Mouse (Mus musculus) MEL (cell line): ENCODE measurements around the gene Dnttip2. TPM values are rescaled to one million over a fixed set of nuclear protein-coding genes. Genes with fewer than 3 reads are reported as not detected.
A peak's percentile ranks its signal among the peaks of the same experiment; 100 is the strongest.

ENCODE experiments used
- DNase-seq: peaks from one replicate; pipeline ENCODE4 v3.0.0; 2011; ENCODE audit warnings: low read depth, low spot score
- H3K27ac ChIP-seq: 2 replicates; pipeline ENCODE4 v1.5.1; 2012; ENCODE audit warnings: low read depth, mild to moderate bottlenecking, control low read depth, low read length, moderate library complexity; ENCODE audit not compliant: control insufficient read depth
- H3K27me3 ChIP-seq, 2 experiments: fragments of 150-350 bp in 1 of 2; sonication (generic) in 1 of 2; 2 replicates each; pipeline ENCODE4 v1.6.1; 2012; ENCODE audit warnings: low read length in 2 of 2, mild to moderate bottlenecking in 2 of 2, improper control_type of control experiment in 1 of 2, moderate library complexity in 1 of 2; ENCODE audit not compliant: insufficient read depth in 2 of 2, control insufficient read depth in 1 of 2
- H3K36me3 ChIP-seq, 2 experiments: 2 replicates each; pipeline ENCODE4 v1.6.1; 2012 to 2014; ENCODE audit warnings: low read length in 2 of 2, improper control_type of control experiment in 1 of 2, inconsistent platforms in 1 of 2, mild to moderate bottlenecking in 1 of 2; ENCODE audit not compliant: insufficient read depth in 2 of 2, control insufficient read depth in 1 of 2
- H3K4me1 ChIP-seq, 2 experiments: fragments of 150-350 bp in 1 of 2; sonication (generic) in 1 of 2; 2 replicates each; pipeline ENCODE4 v1.6.1; 2012; ENCODE audit warnings: low read length in 2 of 2, improper control_type of control experiment in 1 of 2, mild to moderate bottlenecking in 1 of 2; ENCODE audit not compliant: insufficient read depth in 2 of 2, control insufficient read depth in 1 of 2
- H3K4me3 ChIP-seq, 2 experiments: fragments of 150-350 bp in 1 of 2; sonication (generic) in 1 of 2; 2 replicates each; pipeline ENCODE4 v1.5.1; 2012; ENCODE audit warnings: low read depth in 2 of 2, low read length in 2 of 2, mild to moderate bottlenecking in 2 of 2, moderate library complexity in 2 of 2, control low read depth in 1 of 2, improper control_type of control experiment in 1 of 2; ENCODE audit not compliant: control insufficient read depth in 1 of 2, insufficient read depth in 1 of 2
- H3K79me2 ChIP-seq: 2 replicates; pipeline ENCODE4 v1.6.1; 2012; ENCODE audit warnings: mild to moderate bottlenecking, low read length, moderate library complexity; ENCODE audit not compliant: control insufficient read depth, poor library complexity, insufficient read depth
- H3K9ac ChIP-seq: 2 replicates; pipeline ENCODE4 v1.6.1; 2012; ENCODE audit warnings: low read depth, mild to moderate bottlenecking, control low read depth, low read length, moderate library complexity; ENCODE audit not compliant: control insufficient read depth, poor library complexity, severe bottlenecking
- H3K9me3 ChIP-seq: fragments of 150-350 bp; sonication (generic); replicated peaks from 2 replicates; pipeline ENCODE4 v1.6.1; 2012; ENCODE audit warnings: mild to moderate bottlenecking, low read length, improper control_type of control experiment, moderate library complexity; ENCODE audit not compliant: insufficient read depth
- CHD1 ChIP-seq: IDR thresholded peaks from 2 replicates; pipeline ENCODE4 v1.6.1; 2012; ENCODE audit warnings: low read depth, mild to moderate bottlenecking, inconsistent platforms, low read length, improper control_type of control experiment
- CHD2 ChIP-seq: IDR thresholded peaks from 2 replicates; pipeline ENCODE4 v1.6.1; 2011; ENCODE audit warnings: low read length, improper control_type of control experiment
- CTCF ChIP-seq, 3 experiments: IDR thresholded peaks in 2 of 3; conservative IDR thresholded peaks in 1 of 3; 2 replicates each; pipeline ENCODE4 v1.5.1; 2011 to 2012; ENCODE audit warnings: low read length in 3 of 3, low read depth in 2 of 3, mild to moderate bottlenecking in 2 of 3, improper control_type of control experiment in 1 of 3, inconsistent platforms in 1 of 3, mixed read lengths in 1 of 3, moderate library complexity in 1 of 3; ENCODE audit not compliant: control insufficient read depth in 1 of 3, insufficient read depth in 1 of 3, poor library complexity in 1 of 3, severe bottlenecking in 1 of 3
- E2F4 ChIP-seq: IDR thresholded peaks from 2 replicates; pipeline ENCODE4 v1.6.1; 2011; ENCODE audit warnings: low read depth, low read length, improper control_type of control experiment, borderline replicate concordance
- ELF1 ChIP-seq: IDR thresholded peaks from 2 replicates; pipeline ENCODE4 v1.6.1; 2014; ENCODE audit warnings: low read depth, mild to moderate bottlenecking, inconsistent platforms, low read length, improper control_type of control experiment, moderate library complexity
- EP300 ChIP-seq, 2 experiments: IDR thresholded peaks; 2 replicates each; pipeline ENCODE4 v1.6.1; 2011; ENCODE audit warnings: improper control_type of control experiment in 2 of 2, low read length in 2 of 2, low read depth in 1 of 2, mild to moderate bottlenecking in 1 of 2
- ETS1 ChIP-seq: IDR thresholded peaks from 2 replicates; pipeline ENCODE4 v1.6.1; 2012; ENCODE audit warnings: low read depth, mild to moderate bottlenecking, inconsistent platforms, low read length, improper control_type of control experiment, moderate library complexity
- GABPA ChIP-seq: IDR thresholded peaks from 2 replicates; pipeline ENCODE4 v1.6.1; 2012; ENCODE audit warnings: low read depth, mild to moderate bottlenecking, inconsistent platforms, low read length, improper control_type of control experiment, moderate library complexity
- GATA1 ChIP-seq: IDR thresholded peaks from 2 replicates; pipeline ENCODE4 v1.6.1; 2011; ENCODE audit warnings: low read depth, low read length, improper control_type of control experiment
- HCFC1 ChIP-seq: IDR thresholded peaks from 2 replicates; pipeline ENCODE4 v1.6.1; 2012; ENCODE audit warnings: low read depth, mild to moderate bottlenecking, inconsistent platforms, low read length, improper control_type of control experiment, moderate library complexity
- JUND ChIP-seq: IDR thresholded peaks from 2 replicates; pipeline ENCODE4 v1.6.1; 2011; ENCODE audit warnings: low read depth, mild to moderate bottlenecking, improper control_type of control experiment, low read length
- KAT2A ChIP-seq: conservative IDR thresholded peaks from 2 replicates; pipeline ENCODE4 v1.6.1; 2012; ENCODE audit warnings: low read depth, low read length, improper control_type of control experiment, inconsistent platforms
- MAFK ChIP-seq: IDR thresholded peaks from 2 replicates; pipeline ENCODE4 v1.6.1; 2011; ENCODE audit warnings: low read depth, mild to moderate bottlenecking, low read length, improper control_type of control experiment, borderline replicate concordance
- MAX ChIP-seq: IDR thresholded peaks from 2 replicates; pipeline ENCODE4 v1.6.1; 2011; ENCODE audit warnings: low read length, improper control_type of control experiment
- MAZ ChIP-seq: IDR thresholded peaks from 2 replicates; pipeline ENCODE4 v1.6.1; 2012; ENCODE audit warnings: low read depth, mild to moderate bottlenecking, inconsistent platforms, low read length, improper control_type of control experiment
- MEF2A ChIP-seq: IDR thresholded peaks from 2 replicates; pipeline ENCODE4 v1.6.1; 2014; ENCODE audit warnings: low read depth, mild to moderate bottlenecking, inconsistent platforms, low read length, improper control_type of control experiment; ENCODE audit not compliant: poor library complexity, insufficient replicate concordance, severe bottlenecking; ENCODE audit errors: extremely low read depth
- MYB ChIP-seq: IDR thresholded peaks from 2 replicates; pipeline ENCODE4 v1.6.1; 2011; ENCODE audit warnings: mild to moderate bottlenecking, low read depth, low read length, improper control_type of control experiment
- NELFE ChIP-seq: IDR thresholded peaks from 2 replicates; pipeline ENCODE4 v1.6.1; 2011; ENCODE audit warnings: low read depth, low read length, improper control_type of control experiment
- NRF1 ChIP-seq: IDR thresholded peaks from 2 replicates; pipeline ENCODE4 v1.6.1; 2014; ENCODE audit warnings: low read depth, mild to moderate bottlenecking, inconsistent platforms, low read length, improper control_type of control experiment, moderate library complexity; ENCODE audit not compliant: poor library complexity, insufficient read depth, severe bottlenecking
- POLR2A ChIP-seq, 2 experiments: IDR thresholded peaks; 2 replicates each; pipeline ENCODE4 v1.6.1; 2011 to 2012; ENCODE audit warnings: low read length in 2 of 2, mild to moderate bottlenecking in 2 of 2, control low read depth in 1 of 2, improper control_type of control experiment in 1 of 2, low read depth in 1 of 2, moderate library complexity in 1 of 2; ENCODE audit not compliant: control insufficient read depth in 1 of 2, insufficient read depth in 1 of 2, poor library complexity in 1 of 2
- POLR2AphosphoS5 ChIP-seq: IDR thresholded peaks from 2 replicates; pipeline ENCODE4 v1.6.1; 2012; ENCODE audit warnings: low read depth, borderline replicate concordance, mild to moderate bottlenecking, inconsistent platforms, low read length, moderate library complexity, mixed read lengths
- RAD21 ChIP-seq: IDR thresholded peaks from 2 replicates; pipeline ENCODE4 v1.6.1; 2011; ENCODE audit warnings: mild to moderate bottlenecking, low read depth, low read length, improper control_type of control experiment
- RCOR1 ChIP-seq: IDR thresholded peaks from 2 replicates; pipeline ENCODE4 v1.6.1; 2012; ENCODE audit warnings: low read depth, mild to moderate bottlenecking, inconsistent platforms, low read length, improper control_type of control experiment
- SIN3A ChIP-seq: IDR thresholded peaks from 2 replicates; pipeline ENCODE4 v1.6.1; 2012; ENCODE audit warnings: low read length, improper control_type of control experiment, inconsistent platforms
- SMC3 ChIP-seq: IDR thresholded peaks from 2 replicates; pipeline ENCODE4 v1.6.1; 2011; ENCODE audit warnings: low read depth, low read length, improper control_type of control experiment
- TAL1 ChIP-seq: IDR thresholded peaks from 2 replicates; pipeline ENCODE4 v1.6.1; 2012; ENCODE audit warnings: mild to moderate bottlenecking, inconsistent platforms, low read length, moderate library complexity, mixed read lengths
- TBP ChIP-seq: IDR thresholded peaks from 2 replicates; pipeline ENCODE4 v1.8.0; 2011; ENCODE audit warnings: low read depth, low read length, improper control_type of control experiment
- TCF12 ChIP-seq: IDR thresholded peaks from 2 replicates; pipeline ENCODE4 v1.6.1; 2014; ENCODE audit warnings: low read depth, mild to moderate bottlenecking, inconsistent platforms, low read length, improper control_type of control experiment, moderate library complexity
- UBTF ChIP-seq: IDR thresholded peaks from 2 replicates; pipeline ENCODE4 v1.6.1; 2012; ENCODE audit warnings: low read depth, mild to moderate bottlenecking, inconsistent platforms, low read length, improper control_type of control experiment, moderate library complexity, borderline replicate concordance; ENCODE audit not compliant: insufficient read depth
- USF1 ChIP-seq: IDR thresholded peaks from 2 replicates; pipeline ENCODE4 v1.6.1; 2014; ENCODE audit warnings: low read depth, mild to moderate bottlenecking, inconsistent platforms, low read length, improper control_type of control experiment, moderate library complexity
- USF2 ChIP-seq, 2 experiments: IDR thresholded peaks; 2 replicates each; pipeline ENCODE4 v1.6.1; 2011 to 2012; ENCODE audit warnings: improper control_type of control experiment in 2 of 2, low read length in 2 of 2, borderline replicate concordance in 1 of 2, inconsistent platforms in 1 of 2, low read depth in 1 of 2, mild to moderate bottlenecking in 1 of 2; ENCODE audit not compliant: insufficient read depth in 1 of 2
- ZC3H11A ChIP-seq: IDR thresholded peaks from 2 replicates; pipeline ENCODE4 v1.6.1; 2012; ENCODE audit warnings: low read depth, mild to moderate bottlenecking, inconsistent platforms, low read length, improper control_type of control experiment
- ZMIZ1 ChIP-seq: IDR thresholded peaks from 2 replicates; pipeline ENCODE4 v1.6.1; 2012; ENCODE audit warnings: low read depth, mild to moderate bottlenecking, inconsistent platforms, low read length, improper control_type of control experiment, moderate library complexity
- ZNF384 ChIP-seq: IDR thresholded peaks from 2 replicates; pipeline ENCODE4 v1.6.1; 2012; ENCODE audit warnings: low read depth, mild to moderate bottlenecking, inconsistent platforms, low read length, improper control_type of control experiment
- polyA plus RNA-seq, 2 experiments: library from polyadenylated mRNA; stranded (reverse) in 1 of 2; unstranded in 1 of 2; fragments of >175 nt in 1 of 2; fragments of >200 nt in 1 of 2; gene quantifications; 2 replicates each; pipeline versions ENCODE4 v1.2.1 to v1.2.4; 2012; ENCODE audit warnings: low replicate concordance in 2 of 2, low read depth in 1 of 2; ENCODE audit not compliant: insufficient read length in 2 of 2, insufficient read depth in 1 of 2, missing spikeins in 1 of 2
- total RNA-seq: library from RNA; depleted of rRNA; stranded (reverse); fragments of 300-350 nt; gene quantifications from 2 replicates; pipeline ENCODE4 v1.2.3, GENCODE M21; 2012; rRNA removed

Dnttip2 gene
- total RNA-seq (70.6 and 84.4 TPM in 2 replicates), polyA plus RNA-seq (10 to 100 TPM in 1 of 2 experiments, not detected in 1; 90.5 TPM)

- peak within 1 kb of the TSS; percentile 96 for H3K9ac ChIP-seq
- H3K4me3 ChIP-seq = peak within 1 kb of the TSS; percentile 89 to 90
- H3K79me2 ChIP-seq = peaks cover 42% of the 10 kb centered on the region
- TF ChIP-seq POLR2AphosphoS5 = no peak
- TF ChIP-seq TCF12 = peak; percentile 67
- peak; percentile 41; the same call in 1 of the 2 replicates for TF ChIP-seq MEF2A
- peak; percentile 72 to 82; a peak in 3 of 4 replicates for TF ChIP-seq POLR2A (IDR thresholded peaks at IDR 0.05; ENCODE audit: control insufficient read depth in 1 of 2, insufficient read depth in 1 of 2, low read depth in 1 of 2, low read length in 2 of 2, poor library complexity in 1 of 2)
- TF ChIP-seq MAFK = no peak
- 0 out of 2 replicates have a peak, but pooled peaks have one; percentile 27 for TF ChIP-seq CHD1
- TF ChIP-seq GABPA = 0 out of 2 replicates have a peak, but pooled peaks have one; percentile 58
- TF ChIP-seq ZC3H11A = no peak
- peak; percentile 95 for TF ChIP-seq HCFC1
- TF ChIP-seq RCOR1 = peak; percentile 39; the same call in 1 of the 2 replicates
- TF ChIP-seq TBP = peak; percentile 77
- peak; percentile 90 for TF ChIP-seq KAT2A
- TF ChIP-seq MAX = peak; percentile 78; the same call in 1 of the 2 replicates
- no peak for TF ChIP-seq GATA1
- 0 out of 2 replicates have a peak, but pooled peaks have one; percentile 35 for TF ChIP-seq UBTF
- peak in 1 of 2 experiments; percentile 44; a peak in 1 of 4 replicates for TF ChIP-seq EP300 (IDR thresholded peaks at IDR 0.05; ENCODE audit: low read depth in 1 of 2, low read length in 2 of 2)
- 0 out of 2 replicates have a peak, but pooled peaks have one; percentile 28 for TF ChIP-seq MYB
- TF ChIP-seq USF2 (IDR thresholded peaks at IDR 0.05; ENCODE audit: borderline replicate concordance in 1 of 2, insufficient read depth in 1 of 2, low read depth in 1 of 2, low read length in 2 of 2) = no peak
- no peak for TF ChIP-seq CHD2
- TF ChIP-seq NRF1 = peak; percentile 38; the same call in 1 of the 2 replicates
- no peak for TF ChIP-seq TAL1
- TF ChIP-seq ZMIZ1 = peak; percentile 68
- TF ChIP-seq E2F4 = no peak
- peak; percentile 87 for TF ChIP-seq ELF1
- peak; percentile 91; the same call in 1 of the 2 replicates for TF ChIP-seq MAZ
- TF ChIP-seq SMC3 = 0 out of 2 replicates have a peak, but pooled peaks have one; percentile 7
- TF ChIP-seq CTCF (IDR thresholded peaks at IDR 0.05 in 2 of 3, conservative IDR thresholded peaks at IDR 0.05 in 1 of 3; ENCODE audit: control insufficient read depth in 1 of 3, insufficient read depth in 1 of 3, low read depth in 2 of 3, low read length in 3 of 3, poor library complexity in 1 of 3, severe bottlenecking in 1 of 3) = no peak
- peak; percentile 48 for TF ChIP-seq USF1
- peak; percentile 69 for TF ChIP-seq ETS1
- peak; percentile 89 for TF ChIP-seq NELFE
- no peak for TF ChIP-seq RAD21
- TF ChIP-seq ZNF384 = no peak
- TF ChIP-seq SIN3A = peak; percentile 97
- TF ChIP-seq JUND = 0 out of 2 replicates have a peak, but pooled peaks have one; percentile 43
Observed at GRCm38 (mm10) chr3:122274241-122275024, at the start of gene Dnttip2. TSS of gene Dnttip2 (plus strand) at chr3:122274388.

More at GRCm38 (mm10) chr3:122274241-122275024, at the start of gene Dnttip2:
- Histone ChIP-seq H3K27me3 (no peaks in the 10 kb centered on the region), H3K9me3 (no peaks in the 10 kb centered on the region), H3K4me1 (peaks cover 8 to 30% of the 10 kb centered on the region in 2 experiments; a peak in 3 of 4 replicates), H3K36me3 (peaks cover 9 to 38% of the 10 kb centered on the region in 2 experiments), H3K27ac (peak within 1 kb of the TSS; percentile 70)
- peak; percentile 97 for DNase-seq
